Mouse (Mus musculus) activated CD4-positive, CD25-positive, alpha-beta regulatory T cell, adult 4 months (primary cell): ENCODE data around the gene Chrm5. TPM values are rescaled to one million over a fixed set of nuclear protein-coding genes. Genes with fewer than 3 reads are reported as not detected.
"Not testable (repeated sequence)": the region's sequence is repeated elsewhere in the genome, so short reads cannot be mapped to it uniquely, and the experiment has no call there.

Source experiments
- ATAC-seq: one replicate; pipeline ENCODE4 v1.8.0; 2017
- polyA plus RNA-seq, 2 experiments: library from polyadenylated mRNA; unstranded; fragments of 100-300 nt; shearing (Covaris generic); gene quantifications; one replicate each; pipeline ENCODE4 v1.2.1; 2017

The Chrm5 gene
- polyA plus RNA-seq, 2 experiments from 2014 or later = not detected

DNA sequence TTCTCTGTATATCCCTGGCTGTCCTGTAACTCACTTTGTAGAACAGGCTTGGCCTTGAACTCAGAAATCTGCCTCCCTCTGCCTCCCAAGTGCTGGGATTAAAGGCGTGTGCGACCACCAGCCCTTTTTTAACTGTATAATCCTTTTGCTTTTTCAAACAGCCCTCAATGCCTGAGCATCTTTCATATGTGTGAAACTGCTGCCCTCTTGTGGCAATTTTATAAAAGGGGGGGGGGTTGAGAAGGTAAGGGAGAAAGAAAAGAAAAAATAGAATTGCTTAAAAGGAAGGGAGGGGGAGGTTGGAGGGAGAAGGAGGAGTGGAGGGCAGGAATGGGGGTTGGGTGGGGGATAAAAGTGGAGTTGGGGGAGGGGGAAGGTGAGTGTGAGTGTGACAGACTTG lies 995 bp upstream of the Chrm5 start:
- peak; percentile 81 for ATAC-seq

GRCm38 (mm10) chr2:112476554-112476953 lies 4.0 kb downstream of the Chrm5 start:
- ATAC-seq = no peak

GRCm38 (mm10) chr2:112474997-112475724 lies 5.4 kb downstream of the Chrm5 start:
- no peak for ATAC-seq

- ATAC-seq = no peak
Observed at GRCm38 (mm10) chr2:112472076-112472475, 8.5 kb downstream of the Chrm5 start.

DNA sequence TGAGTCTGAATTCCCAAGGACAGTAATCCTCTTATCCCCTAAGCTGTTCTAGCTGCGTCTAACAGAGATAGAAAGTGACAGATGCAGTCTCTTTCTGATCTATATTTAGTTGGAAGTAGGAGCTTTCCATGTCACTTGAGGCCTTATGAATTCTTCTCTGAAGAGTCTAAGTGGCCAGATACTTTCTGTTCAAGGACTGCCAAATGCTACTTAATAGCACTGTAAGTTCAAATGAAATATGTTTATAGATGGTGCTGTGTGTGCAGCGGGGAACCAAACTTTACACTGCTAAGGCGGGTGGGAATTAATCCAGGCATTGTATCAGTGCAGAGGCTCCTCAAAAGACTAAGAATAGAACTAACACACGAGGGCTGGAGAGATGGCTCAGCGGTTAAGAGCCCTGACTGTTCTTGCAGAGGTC lies 9.6 kb downstream of the Chrm5 start:
- ATAC-seq = no peak

- no peak for ATAC-seq
Observed at GRCm38 (mm10) chr2:112469542-112469941, 11.0 kb downstream of the Chrm5 start.

DNA sequence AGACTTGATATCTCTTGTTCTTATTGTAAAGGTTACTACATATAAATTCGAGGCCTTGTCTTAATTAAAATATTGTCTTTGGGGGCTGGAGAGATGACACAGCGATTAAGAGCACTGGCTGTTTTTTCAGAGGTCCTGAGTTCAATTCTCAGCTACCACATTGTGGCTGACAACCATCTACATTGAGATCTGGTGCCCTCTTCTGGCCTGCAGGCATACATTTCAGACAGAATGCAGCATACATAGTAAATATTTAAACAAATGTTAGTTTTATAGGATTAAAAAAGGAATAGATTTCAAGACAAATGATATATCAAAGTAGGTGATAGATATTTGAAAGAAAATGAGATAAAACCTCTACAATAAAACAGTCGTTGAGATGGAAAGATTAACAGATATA lies 20.0 kb downstream of the Chrm5 start:
- ATAC-seq = no peak

DNA sequence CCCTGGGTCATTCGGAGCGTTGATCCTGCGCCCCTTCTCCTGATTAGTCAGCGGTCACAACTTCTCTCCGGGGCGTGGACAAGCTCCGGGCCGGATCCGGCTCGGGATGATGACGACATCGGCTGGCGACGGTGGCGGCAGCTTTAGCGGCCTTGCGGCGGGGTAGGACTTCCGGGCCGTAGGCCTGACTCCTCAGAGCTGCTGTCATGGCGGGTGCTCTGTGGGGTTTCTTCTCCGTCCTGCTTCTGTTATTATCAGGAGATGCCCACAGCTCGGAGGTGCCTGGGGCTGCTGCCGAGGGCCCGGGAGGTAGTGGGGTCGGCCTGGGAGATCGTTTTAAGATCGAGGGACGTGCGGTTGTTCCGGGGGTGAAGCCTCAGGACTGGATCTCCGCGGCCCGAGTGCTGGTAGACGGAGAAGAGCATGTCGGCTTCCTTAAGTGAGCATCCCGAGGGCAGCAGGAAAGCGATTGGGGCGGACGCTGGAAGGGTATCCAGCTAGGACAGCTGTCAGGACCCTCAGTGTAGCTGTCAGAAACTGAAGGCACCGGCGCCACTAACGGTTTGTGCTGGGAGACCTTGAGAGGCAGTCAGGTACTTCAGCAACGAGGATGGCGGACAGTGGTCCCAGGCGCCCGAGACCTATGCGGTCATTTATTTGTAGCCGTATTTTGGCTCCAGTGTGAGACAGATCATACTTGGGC lies 25.6 kb downstream of the Chrm5 start, which contains the start of gene Emc7:
Gene Emc7, plus strand, starts transcription at position 136 of the 703 bp plus-strand sequence.
- peak; percentile 94 for ATAC-seq

- no peak for ATAC-seq
Observed at GRCm38 (mm10) chr2:112454125-112454861, 26.3 kb downstream of the Chrm5 start.

- not testable (repeated sequence) for ATAC-seq
Observed at GRCm38 (mm10) chr2:112452513-112452912, 28.1 kb downstream of the Chrm5 start.

DNA sequence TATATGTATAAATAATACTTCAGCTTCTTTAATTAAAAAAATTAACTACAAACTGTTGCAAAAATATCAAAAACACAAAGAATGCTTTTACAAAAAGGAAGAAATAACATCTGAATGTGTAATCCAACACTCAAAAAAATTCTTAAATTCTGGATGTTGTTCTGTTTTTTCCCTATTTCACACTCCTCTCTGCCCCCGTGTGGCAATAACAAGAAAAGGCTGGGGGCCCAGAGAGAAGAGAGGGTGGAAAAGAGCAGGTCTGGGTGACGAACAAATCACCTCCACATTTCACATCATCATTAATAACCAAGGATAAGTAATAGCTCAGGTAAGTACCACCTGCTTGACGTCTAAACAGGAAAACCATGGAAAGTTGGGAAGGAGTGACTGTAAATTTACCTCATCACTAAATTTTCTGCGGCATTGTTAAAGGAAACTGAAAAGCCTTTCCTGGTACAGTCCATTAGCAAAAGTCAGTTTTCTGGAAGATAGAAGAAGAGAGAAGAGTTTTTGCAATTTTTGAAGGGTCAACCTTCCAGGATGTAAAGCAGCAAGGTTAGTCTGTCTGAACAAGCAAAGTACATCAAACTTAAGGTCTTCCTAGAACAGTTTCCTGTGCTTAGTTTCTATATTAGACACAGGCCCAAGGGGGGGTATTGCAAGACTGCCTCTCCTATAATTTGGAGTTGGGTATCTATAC lies 30.8 kb downstream of the Chrm5 start:
- ATAC-seq = no peak

DNA sequence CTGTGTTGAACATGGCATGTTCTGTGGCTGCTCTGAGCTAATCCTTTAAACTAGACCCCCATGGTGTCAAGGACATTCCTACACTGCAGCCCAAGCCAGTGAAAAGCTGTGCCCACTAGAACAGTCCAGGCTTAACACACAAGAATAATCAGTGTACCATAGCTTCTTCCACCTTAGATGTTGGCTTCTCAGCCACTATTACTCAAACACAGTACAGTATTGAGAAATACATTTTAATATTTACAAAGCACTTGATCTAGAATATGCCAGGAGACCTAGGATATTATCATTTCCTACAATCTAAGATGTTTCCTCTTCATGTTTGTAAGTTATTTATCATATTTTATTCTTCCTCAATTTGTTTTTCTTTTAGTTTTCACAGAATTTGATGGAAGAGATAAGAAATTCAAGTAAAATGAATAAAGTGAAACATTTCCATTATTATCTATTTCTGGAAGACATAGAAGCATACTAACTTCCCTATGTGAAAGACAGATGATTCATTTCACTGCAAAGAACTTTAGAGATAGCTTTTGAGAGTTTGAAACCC lies 32.0 kb downstream of the Chrm5 start:
- ATAC-seq = no peak

DNA sequence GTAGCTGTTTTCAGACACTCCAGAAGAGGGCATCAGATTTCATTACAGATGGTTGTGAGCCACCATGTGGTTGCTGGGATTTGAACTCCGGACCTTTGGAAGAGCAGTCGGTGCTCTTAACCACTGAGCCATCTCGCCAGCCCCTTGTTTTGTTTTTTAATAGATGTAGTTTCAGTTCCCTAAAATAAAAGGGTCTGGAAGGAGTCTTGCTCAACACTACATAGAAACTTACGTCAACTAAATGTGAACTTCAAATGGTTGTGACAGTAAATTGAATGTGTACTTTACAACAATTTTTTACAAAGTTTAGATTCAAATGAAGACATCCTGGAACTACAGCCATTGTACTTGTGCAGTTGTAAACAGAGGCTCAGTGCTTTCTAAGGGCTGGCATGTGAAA lies 32.5 kb downstream of the Chrm5 start:
- ATAC-seq = not testable (repeated sequence)

GRCm38 (mm10) chr2:112445511-112445910 lies 35.1 kb downstream of the Chrm5 start:
- ATAC-seq = no peak

- no peak for ATAC-seq
Observed at GRCm38 (mm10) chr2:112443491-112443890, 37.1 kb downstream of the Chrm5 start.

GRCm38 (mm10) chr2:112437589-112437988 lies 43.0 kb downstream of the Chrm5 start:
- ATAC-seq = no peak

- no peak for ATAC-seq
Observed at GRCm38 (mm10) chr2:112436292-112436691, 44.3 kb downstream of the Chrm5 start.

GRCm38 (mm10) chr2:112433359-112433758 lies 47.2 kb downstream of the Chrm5 start:
- no peak for ATAC-seq

DNA sequence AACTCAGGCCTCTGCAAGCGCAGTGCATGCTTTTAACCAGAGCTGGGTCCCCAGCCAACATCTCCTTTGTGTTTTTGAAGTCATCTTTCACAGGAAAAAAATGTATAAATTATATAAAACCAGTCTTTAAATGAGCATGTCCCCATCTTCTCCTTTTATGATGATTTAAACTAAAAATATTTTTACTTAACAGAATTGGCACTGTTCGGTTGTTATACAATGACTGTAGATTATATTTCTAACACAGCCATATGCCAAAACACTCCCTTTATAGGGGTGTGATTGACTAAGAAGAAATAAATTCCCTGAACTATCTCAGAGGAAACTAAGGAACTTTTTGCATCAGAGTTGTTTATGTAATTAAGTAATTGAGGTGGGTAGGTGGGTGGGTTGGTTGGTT lies 48.0 kb downstream of the Chrm5 start:
- no peak for ATAC-seq

GRCm38 (mm10) chr2:112430403-112430802 lies 50.2 kb downstream of the Chrm5 start:
- no peak for ATAC-seq

DNA sequence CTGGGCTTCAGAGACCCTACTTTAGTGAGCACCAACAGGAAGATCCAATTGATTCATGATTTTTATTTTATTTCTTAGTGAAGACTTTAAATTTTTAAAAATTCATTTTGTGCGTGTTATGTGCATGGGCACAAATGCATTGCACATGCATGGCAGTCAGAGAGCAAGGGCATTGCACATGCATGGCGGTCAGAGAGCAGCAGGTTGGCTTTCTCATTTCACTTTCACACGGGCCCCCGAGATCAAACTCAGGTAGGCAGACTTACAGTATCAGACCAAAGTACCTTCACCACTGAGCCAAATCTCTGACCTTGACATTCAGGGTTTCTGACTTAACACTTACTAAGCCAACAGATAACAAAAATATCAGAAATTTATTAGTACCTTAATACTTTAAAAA lies 50.9 kb downstream of the Chrm5 start:
- ATAC-seq = no peak
